Mouse (Mus musculus): Measurements from ENCODE around the gene Zfp988.
A peak's percentile ranks its signal among the peaks of the same experiment; 100 is the strongest.
"Not testable (repeated sequence)": the region's sequence is repeated elsewhere in the genome, so short reads cannot be mapped to it uniquely, and the experiment has no call there.

The Zfp988 gene

DNA sequence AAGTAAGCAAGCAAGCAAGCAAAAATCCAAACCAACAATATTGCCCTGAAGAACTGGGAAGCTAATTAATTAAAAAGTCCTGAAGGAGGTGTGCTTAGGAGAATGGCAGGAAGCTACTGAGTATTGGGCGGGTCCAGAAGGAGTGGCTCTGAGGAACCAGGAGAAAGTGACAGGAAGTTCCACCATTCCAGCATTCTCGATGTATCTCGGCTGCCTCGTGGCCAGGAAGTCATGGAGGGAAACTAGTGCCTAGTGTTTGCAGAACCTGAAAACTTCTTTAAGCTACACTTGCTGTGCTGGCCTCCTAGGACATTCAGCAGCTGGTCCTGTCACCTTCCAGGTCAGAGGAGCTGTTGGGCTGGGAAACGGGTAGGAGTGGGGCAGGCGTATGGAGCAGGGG lies at the start of gene Zfp988:
Gene Zfp988, plus strand, starts transcription at position 239 of the 400 bp plus-strand sequence.
- not testable (repeated sequence) for DNase-seq (ENCODE audit: low spot score in 2 of 2)

- not testable (repeated sequence) for DNase-seq (ENCODE audit: low spot score in 2 of 2)
Measured at GRCm38 (mm10) chr4:147262708-147263107, 42.8 kb upstream of the Zfp988 start.

GRCm38 (mm10) chr4:147267302-147267701 lies 38.2 kb upstream of the Zfp988 start:
- not testable (repeated sequence) for DNase-seq (ENCODE audit: low spot score in 2 of 2)

DNA sequence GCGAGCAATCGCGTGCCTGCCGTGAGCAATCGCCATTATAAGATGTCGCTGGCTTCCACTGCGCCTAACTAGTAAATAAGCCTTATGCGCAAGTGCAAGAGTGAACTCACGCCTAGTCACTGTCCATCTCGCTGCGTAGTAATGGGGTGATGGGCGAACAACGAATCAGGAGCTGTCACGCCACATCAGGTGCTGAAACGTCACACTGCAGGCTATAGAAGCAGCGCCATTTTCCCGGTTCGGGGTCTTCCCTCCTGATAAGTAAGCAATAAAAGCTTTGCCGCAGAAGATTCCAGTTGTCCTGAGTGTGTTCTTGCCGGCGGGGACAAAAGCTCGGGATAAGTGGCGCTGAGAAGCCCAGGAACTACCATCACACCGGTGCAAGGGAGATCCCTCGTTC lies 36.7 kb upstream of the Zfp988 start:
- peak in 1 of 2 experiments; percentile 65 for DNase-seq (ENCODE audit: low spot score in 2 of 2)

- not testable (repeated sequence) for DNase-seq (ENCODE audit: low spot score in 2 of 2)
Measured at GRCm38 (mm10) chr4:147270026-147270425, 35.4 kb upstream of the Zfp988 start.

DNA sequence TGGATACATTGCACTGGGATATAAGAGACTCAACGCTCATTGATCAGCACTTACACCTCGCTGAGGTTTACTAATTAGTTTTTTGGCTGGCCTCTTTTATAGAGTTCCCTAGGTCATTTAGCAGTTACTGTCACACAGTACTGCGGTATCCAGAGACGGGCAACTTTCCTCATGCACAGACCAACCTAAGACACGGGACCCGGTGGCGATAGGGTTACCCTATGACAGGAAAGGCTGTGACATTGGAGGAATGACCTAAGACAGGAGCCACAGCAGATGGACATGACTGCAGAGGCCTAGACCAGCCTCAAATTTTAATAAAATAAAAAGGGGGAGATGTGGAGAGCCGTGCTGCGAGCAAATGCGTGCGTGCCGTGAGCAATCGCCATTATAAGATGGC lies 33.9 kb upstream of the Zfp988 start:
- not testable (repeated sequence) for DNase-seq (ENCODE audit: low spot score in 2 of 2)

- DNase-seq (ENCODE audit: low spot score in 2 of 2), result peak; percentile 41 to 75
Measured at GRCm38 (mm10) chr4:147275021-147275772, 30.3 kb upstream of the Zfp988 start.

DNA sequence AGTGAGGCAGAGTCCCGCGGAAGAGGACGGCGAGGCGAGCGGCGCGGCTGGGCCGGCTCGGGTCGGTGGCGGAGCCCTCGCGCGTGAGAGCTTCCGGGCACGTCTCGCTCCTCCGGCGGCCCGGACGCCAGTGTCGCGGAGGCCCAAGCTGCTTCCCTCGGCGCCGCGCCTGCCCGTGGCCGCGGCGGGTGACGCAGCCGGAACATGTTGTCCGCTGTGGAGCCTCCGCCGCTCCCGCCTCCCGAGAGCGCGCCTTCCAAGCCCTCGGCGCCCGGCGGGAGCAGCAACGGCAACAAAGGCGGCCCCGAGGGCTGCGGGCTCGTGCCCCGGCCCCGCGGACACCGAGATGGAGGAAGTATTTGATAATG lies 29.7 kb upstream of the Zfp988 start:
- not testable (repeated sequence) for DNase-seq (ENCODE audit: low spot score in 2 of 2)

GRCm38 (mm10) chr4:147280406-147280805 lies 25.1 kb upstream of the Zfp988 start:
- peak in 1 of 2 experiments; percentile 70 for DNase-seq (ENCODE audit: low spot score in 2 of 2)

DNA sequence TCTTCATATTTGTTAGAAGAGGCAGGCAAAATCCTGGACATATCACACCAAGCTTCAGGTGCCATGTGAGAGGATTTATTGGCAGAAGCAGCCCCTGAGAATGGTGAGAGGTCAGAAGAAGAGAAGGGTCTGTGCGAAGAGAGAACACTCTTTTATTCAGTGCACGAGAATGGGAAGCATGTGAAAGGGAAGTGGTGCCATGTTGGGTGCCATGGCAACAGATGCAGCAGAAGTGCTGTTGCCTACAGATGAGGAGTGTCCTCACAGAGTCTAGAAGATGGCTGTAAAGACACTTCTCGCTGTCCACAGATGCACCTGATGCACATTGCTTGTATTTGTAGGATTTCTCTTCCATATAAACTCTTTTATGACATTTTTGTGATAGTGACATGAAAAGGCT lies 6.9 kb upstream of the Zfp988 start:
- not testable (repeated sequence) for DNase-seq (ENCODE audit: low spot score in 2 of 2)

GRCm38 (mm10) chr4:147302375-147302774 lies 3.1 kb upstream of the Zfp988 start:
- DNase-seq (ENCODE audit: low spot score in 2 of 2), result not testable (repeated sequence)

GRCm38 (mm10) chr4:147335036-147335690 lies 29.7 kb downstream of the Zfp988 start:
- DNase-seq (ENCODE audit: low spot score in 2 of 2), result not testable (repeated sequence)

- DNase-seq (ENCODE audit: low spot score in 2 of 2), result peak in 1 of 2 experiments; percentile 69
Measured at GRCm38 (mm10) chr4:147335691-147336367, 30.4 kb downstream of the Zfp988 start.

DNA sequence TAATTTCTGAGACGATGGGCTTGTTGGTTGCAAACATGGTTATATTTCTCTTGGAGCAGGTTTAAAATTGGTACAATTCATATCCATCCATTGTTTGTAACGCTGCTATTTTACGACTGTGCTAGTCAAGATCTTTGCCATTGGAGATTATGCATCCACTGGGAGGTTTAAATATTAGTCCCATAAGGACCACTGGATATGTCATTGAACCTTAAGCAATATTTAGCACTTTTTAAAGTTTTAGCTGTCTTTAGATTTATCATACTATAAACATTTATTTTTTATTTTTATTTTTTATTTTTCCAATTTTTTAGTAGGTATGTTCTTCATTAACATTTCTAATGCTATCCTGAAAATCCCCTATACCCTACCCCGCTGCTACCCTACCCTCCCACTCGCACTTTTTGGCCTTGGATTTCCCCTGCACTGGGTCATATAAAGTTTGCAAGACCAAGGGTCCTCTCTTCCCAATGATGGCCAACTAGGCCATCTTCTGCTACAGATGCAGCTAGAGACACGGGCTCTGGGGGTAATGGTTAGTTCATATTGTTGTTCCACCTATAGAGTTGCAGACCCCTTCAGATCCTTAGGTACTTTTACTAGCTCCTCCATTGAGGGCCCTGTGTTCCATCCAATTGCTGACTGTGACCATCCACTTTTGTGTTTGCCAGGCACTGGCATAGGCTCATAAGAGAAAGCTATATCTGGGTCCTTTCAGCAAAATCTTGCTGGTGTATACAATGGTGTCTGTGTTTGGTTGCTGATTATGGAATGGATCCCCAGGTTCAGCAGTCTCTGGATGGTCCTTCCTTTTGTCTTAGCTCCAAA lies 31.1 kb downstream of the Zfp988 start:
- peak in 1 of 2 experiments; percentile 76 for DNase-seq (ENCODE audit: low spot score in 2 of 2)

- DNase-seq (ENCODE audit: low spot score in 2 of 2), result peak in 1 of 2 experiments; percentile 71
Measured at GRCm38 (mm10) chr4:147337520-147337919, 32.0 kb downstream of the Zfp988 start.

- peak in 1 of 2 experiments; percentile 76 for DNase-seq (ENCODE audit: low spot score in 2 of 2)
Measured at GRCm38 (mm10) chr4:147338032-147338610, 32.6 kb downstream of the Zfp988 start.

GRCm38 (mm10) chr4:147338706-147339105 lies 33.2 kb downstream of the Zfp988 start:
- peak in 1 of 2 experiments; percentile 67 for DNase-seq (ENCODE audit: low spot score in 2 of 2)

GRCm38 (mm10) chr4:147339601-147340219 lies 34.2 kb downstream of the Zfp988 start:
- peak; percentile 48 to 83 for DNase-seq (ENCODE audit: low spot score in 2 of 2)

DNA sequence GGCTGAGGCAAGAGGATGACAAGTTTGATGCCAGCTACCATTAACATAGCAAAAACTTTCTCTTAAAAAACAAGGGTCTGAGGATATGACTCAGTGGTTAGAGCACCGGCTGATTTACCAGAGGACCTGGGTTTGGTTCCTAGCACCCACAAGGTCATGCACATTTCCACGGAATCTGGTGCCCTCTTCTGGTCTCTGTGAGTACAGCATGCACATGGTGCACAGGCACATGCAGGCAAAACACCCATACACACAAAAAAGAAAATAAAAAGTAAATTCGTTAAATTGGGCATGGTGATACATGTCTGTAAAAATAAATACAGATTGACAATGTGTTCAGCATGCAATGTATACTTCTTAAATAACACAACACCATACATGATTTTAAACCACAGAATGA lies 34.8 kb downstream of the Zfp988 start:
- peak in 1 of 2 experiments; percentile 66 for DNase-seq (ENCODE audit: low spot score in 2 of 2)

GRCm38 (mm10) chr4:147340876-147341275 lies 35.4 kb downstream of the Zfp988 start:
- peak in 1 of 2 experiments; percentile 64 for DNase-seq (ENCODE audit: low spot score in 2 of 2)

All from spleen, postnatal 4 days (tissue).